Mouse (Mus musculus) CH12.LX (cell line): ENCODE measurements at regions not wholly inside any gene's neighbourhood (a gene's known extent, or its start where the extent isn't known, plus 50 kb on each side); places are given as distances from the start of the nearest gene placed in this dataset.

ENCODE experiments used
- BHLHE40 ChIP-seq: IDR thresholded peaks from 2 replicates; pipeline ENCODE4 v1.6.1; 2011; ENCODE audit warnings: mild to moderate bottlenecking, low read depth, low read length, improper control_type of control experiment
- CTCF ChIP-seq, 2 experiments: IDR thresholded peaks in 1 of 2; conservative IDR thresholded peaks in 1 of 2; 2 replicates each; pipeline ENCODE4 v1.5.1; 2011 to 2012; ENCODE audit warnings: low read depth in 2 of 2, low read length in 2 of 2, improper control_type of control experiment in 1 of 2, inconsistent platforms in 1 of 2, mild to moderate bottlenecking in 1 of 2, moderate library complexity in 1 of 2
- EP300 ChIP-seq: IDR thresholded peaks from 2 replicates; pipeline ENCODE4 v1.6.1; 2011; ENCODE audit warnings: low read length, improper control_type of control experiment
- IRF4 ChIP-seq: IDR thresholded peaks from 2 replicates; pipeline ENCODE4 v1.6.1; 2014; ENCODE audit warnings: low read depth, mild to moderate bottlenecking, inconsistent platforms, low read length, improper control_type of control experiment
- MAX ChIP-seq: IDR thresholded peaks from 2 replicates; pipeline ENCODE4 v1.6.1; 2011; ENCODE audit warnings: low read length, improper control_type of control experiment
- MEF2A ChIP-seq: IDR thresholded peaks from 2 replicates; pipeline ENCODE4 v1.6.1; 2014; ENCODE audit warnings: low read depth, mild to moderate bottlenecking, inconsistent platforms, low read length, improper control_type of control experiment, borderline replicate concordance
- MXI1 ChIP-seq: IDR thresholded peaks from 2 replicates; pipeline ENCODE4 v1.6.1; 2011; ENCODE audit warnings: mild to moderate bottlenecking, low read depth, low read length, improper control_type of control experiment
- MYC ChIP-seq: IDR thresholded peaks from 2 replicates; pipeline ENCODE4 v1.6.1; 2011; ENCODE audit warnings: low read depth, mild to moderate bottlenecking, improper control_type of control experiment, low read length
- POLR2A ChIP-seq: IDR thresholded peaks from 2 replicates; pipeline ENCODE4 v1.6.1; 2011; ENCODE audit warnings: low read depth, mild to moderate bottlenecking, improper control_type of control experiment, low read length
- POLR2AphosphoS2 ChIP-seq: IDR thresholded peaks from 2 replicates; pipeline ENCODE4 v1.6.1; 2011; ENCODE audit warnings: low read depth, low read length, improper control_type of control experiment
- RAD21 ChIP-seq: IDR thresholded peaks from 2 replicates; pipeline ENCODE4 v1.6.1; 2011; ENCODE audit warnings: low read depth, mild to moderate bottlenecking, low read length, improper control_type of control experiment, moderate library complexity
- SIN3A ChIP-seq: IDR thresholded peaks from 2 replicates; pipeline ENCODE4 v1.6.1; 2012; ENCODE audit warnings: low read length, improper control_type of control experiment, inconsistent platforms
- ZC3H11A ChIP-seq: IDR thresholded peaks from 2 replicates; pipeline ENCODE4 v1.6.1; 2012; ENCODE audit warnings: low read depth, mild to moderate bottlenecking, inconsistent platforms, low read length, improper control_type of control experiment
- ZMIZ1 ChIP-seq: IDR thresholded peaks from 2 replicates; pipeline ENCODE4 v1.6.1; 2012; ENCODE audit warnings: low read depth, mild to moderate bottlenecking, inconsistent platforms, low read length, improper control_type of control experiment

GRCm38 (mm10) chr2:48479601-48480000 is 334.3 kb upstream of the Acvr2a start:
- no peak for TF ChIP-seq CTCF (conservative IDR thresholded peaks at IDR 0.05 in 1 of 2, IDR thresholded peaks at IDR 0.05 in 1 of 2; ENCODE audit: low read depth in 2 of 2, low read length in 2 of 2)
- no peak for TF ChIP-seq BHLHE40
- no peak for TF ChIP-seq ZMIZ1
- no peak for TF ChIP-seq MXI1
- TF ChIP-seq RAD21 = no peak
- TF ChIP-seq MYC = no peak
- TF ChIP-seq POLR2A = no peak
- TF ChIP-seq EP300 = no peak
- no peak for TF ChIP-seq IRF4
- TF ChIP-seq MEF2A = no peak
- TF ChIP-seq POLR2AphosphoS2 = no peak
- TF ChIP-seq MAX = no peak
- no peak for TF ChIP-seq ZC3H11A
- TF ChIP-seq SIN3A = no peak
